Mouse (Mus musculus) neural tube, embryonic 14.5 days (tissue): ENCODE data around the gene Lhx6. TPM values are rescaled to one million over a fixed set of nuclear protein-coding genes. Genes with fewer than 3 reads are reported as not detected.

ENCODE experiments used
- ATAC-seq: fragments of 200-750 bp; cut with Nextera tagmentation; 2 replicates; pipeline ENCODE4 v1.8.0; 2017; ENCODE audit warnings: low read depth, mild to moderate bottlenecking, moderate TSS enrichment, moderate library complexity
- H3K27ac ChIP-seq: fragments of 300-500 bp; sonication (generic); 2 replicates; pipeline ENCODE4 v1.5.1; 2014; ENCODE audit warnings: low read depth, mild to moderate bottlenecking, control low read depth, low read length, moderate library complexity, mixed read lengths
- H3K27me3 ChIP-seq: fragments of 300-500 bp; sonication (generic); 2 replicates; pipeline ENCODE4 v1.6.1; 2014; ENCODE audit warnings: low read length; ENCODE audit not compliant: control insufficient read depth, insufficient read depth
- H3K36me3 ChIP-seq: fragments of 300-500 bp; sonication (generic); 2 replicates; pipeline ENCODE4 v1.6.1; 2014; ENCODE audit warnings: low read length, mixed read lengths; ENCODE audit not compliant: control insufficient read depth, insufficient read depth
- H3K4me1 ChIP-seq: fragments of 300-500 bp; sonication (generic); 2 replicates; pipeline ENCODE4 v1.6.1; 2014; ENCODE audit warnings: low read length; ENCODE audit not compliant: control insufficient read depth, insufficient read depth
- H3K4me2 ChIP-seq: fragments of 300-500 bp; sonication (generic); 2 replicates; pipeline ENCODE4 v1.6.1; 2014; ENCODE audit warnings: mild to moderate bottlenecking, low read depth, low read length, control low read depth
- H3K4me3 ChIP-seq: fragments of 300-500 bp; sonication (generic); 2 replicates; pipeline ENCODE4 v1.5.1; 2014; ENCODE audit warnings: low read depth, low read length, control low read depth, mixed read lengths
- H3K9ac ChIP-seq: fragments of 300-500 bp; sonication (generic); replicated peaks from 2 replicates; pipeline ENCODE4 v1.6.1; 2014; ENCODE audit warnings: low read depth, mild to moderate bottlenecking, control low read depth, low read length, mixed read lengths
- H3K9me3 ChIP-seq: fragments of 300-500 bp; sonication (generic); 2 replicates; pipeline ENCODE4 v1.6.1; 2016; ENCODE audit warnings: low read length; ENCODE audit not compliant: control insufficient read depth
- WGBS: fragments of 180-500 bp; shearing (Covaris S2); extraction: QIAGEN DNeasy Blood & Tissue Kit; methylation state at CpG from one replicate; pipeline ENCODE4 v1.1.7; 2014; 5-methylcytosine and 5-hydroxymethylcytosine counted together
- polyA plus RNA-seq: library from polyadenylated mRNA; unstranded; fragments of >200 nt; fragmentation: Nextera tagmentation; extraction: Ambion mirVana; gene quantifications from 2 replicates; pipeline ENCODE4 v1.2.1, GENCODE M21; 2014

Gene Lhx6
- polyA plus RNA-seq, 1 experiment from 2014 or later, result not detected

DNA sequence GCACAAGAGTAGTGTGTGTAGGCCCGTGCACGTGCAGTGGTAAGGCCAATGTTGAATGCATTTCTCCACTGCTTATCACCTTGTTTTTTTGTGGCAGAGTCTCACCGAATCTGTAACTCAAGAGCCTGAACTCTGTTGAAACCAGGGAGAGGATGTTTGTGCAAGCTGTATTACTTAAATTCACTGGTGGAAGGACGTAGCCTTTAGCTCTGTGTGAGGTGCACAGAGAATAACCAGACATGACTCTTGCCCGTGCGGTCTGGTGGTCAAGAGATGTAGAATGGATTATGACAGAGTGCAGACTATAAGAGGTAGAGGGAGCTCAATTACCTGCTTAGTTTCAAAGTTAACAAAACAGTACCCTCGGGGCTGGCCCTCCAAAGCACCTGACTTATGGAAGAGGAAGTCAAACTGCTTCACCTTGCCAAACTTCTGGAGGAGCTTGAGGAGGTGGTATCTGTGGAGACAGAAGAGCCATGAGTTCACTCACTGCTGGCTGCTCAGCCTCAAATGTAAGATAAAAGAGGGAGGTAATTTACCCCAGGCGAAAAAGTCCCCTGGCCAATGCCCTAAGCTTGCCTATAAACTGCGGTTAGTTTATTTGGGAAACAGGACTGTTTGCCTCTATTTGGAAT, 21.7 kb upstream of the Lhx6 start:
- H3K4me3 ChIP-seq, result no peak overlapping the region
- peaks cover 47% of the 10 kb centered on the region for H3K36me3 ChIP-seq
- no peak overlapping the region for H3K4me2 ChIP-seq
- H3K4me1 ChIP-seq, result no peaks in the 10 kb centered on the region
- WGBS, result 92% methylated on average over 9 of the region's 9 CpGs
- H3K27me3 ChIP-seq, result no peaks in the 10 kb centered on the region
- no peak for ATAC-seq
- no peaks in the 10 kb centered on the region for H3K9me3 ChIP-seq
- no peak overlapping the region for H3K27ac ChIP-seq
- H3K9ac ChIP-seq, result no peak overlapping the region

DNA sequence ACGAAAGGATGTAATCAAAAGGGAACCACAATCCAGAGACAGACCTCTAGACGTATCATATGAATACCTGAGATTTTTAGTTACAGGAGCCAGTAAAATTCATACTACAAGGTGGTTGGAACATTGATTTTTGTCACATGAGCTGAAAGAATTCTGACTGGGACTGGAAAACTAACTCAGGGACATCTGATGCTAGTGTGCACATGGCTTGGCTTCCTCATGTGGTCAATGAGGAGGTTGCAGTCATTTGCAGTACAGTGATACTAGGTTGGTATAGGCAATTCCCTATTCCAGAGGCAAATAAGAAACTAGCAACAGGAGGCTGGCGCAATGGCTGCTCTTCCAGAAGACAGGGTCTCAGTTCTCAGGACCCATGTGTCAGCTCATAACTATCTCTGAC, 7.4 kb upstream of the Lhx6 start:
- H3K9me3 ChIP-seq, result no peaks in the 10 kb centered on the region
- H3K4me3 ChIP-seq, result no peak overlapping the region
- peaks cover 4% of the 10 kb centered on the region for H3K27me3 ChIP-seq
- peaks cover 11% of the 10 kb centered on the region for H3K36me3 ChIP-seq
- no peak overlapping the region for H3K4me2 ChIP-seq
- no peak overlapping the region for H3K9ac ChIP-seq
- no peak overlapping the region for H3K27ac ChIP-seq
- H3K4me1 ChIP-seq, result no peaks in the 10 kb centered on the region
- ATAC-seq, result no peak
- 72% methylated on average over 3 of the region's 3 CpGs for WGBS

- H3K27me3 ChIP-seq, result peaks cover 24% of the 10 kb centered on the region
- WGBS, result 10% methylated on average over 7 of the region's 7 CpGs
Observed at GRCm38 (mm10) chr2:36108615-36109014, 3.4 kb upstream of the Lhx6 start.

GRCm38 (mm10) chr2:36104436-36104955, 712 bp downstream of the Lhx6 start:
- H3K4me2 ChIP-seq, result peak overlapping the region; percentile 45
- H3K9me3 ChIP-seq, result no peaks in the 10 kb centered on the region
- H3K9ac ChIP-seq, result no peak overlapping the region
- H3K36me3 ChIP-seq, result no peaks in the 10 kb centered on the region
- H3K4me1 ChIP-seq, result peaks cover 20% of the 10 kb centered on the region
- H3K4me3 ChIP-seq, result peak overlapping the region; percentile 24
- under 1% methylated on average over 32 of the region's 32 CpGs for WGBS
- no peak overlapping the region for H3K27ac ChIP-seq
- ATAC-seq, result no peak
- H3K27me3 ChIP-seq, result peaks cover 47% of the 10 kb centered on the region

More at GRCm38 (mm10) chr2:36108615-36109014, 3.4 kb upstream of the Lhx6 start:
- Histone ChIP-seq H3K27ac (no peak overlapping the region), H3K36me3 (no peaks in the 10 kb centered on the region), H3K9ac (no peak overlapping the region), H3K4me2 (no peak overlapping the region), H3K9me3 (no peaks in the 10 kb centered on the region), H3K4me3 (no peak overlapping the region), H3K4me1 (peaks cover 14% of the 10 kb centered on the region)
- no peak for ATAC-seq

- H3K4me3 ChIP-seq, result peak overlapping the region; percentile 24; the same call in 1 of the 2 replicates
- peaks cover 54% of the 10 kb centered on the region for H3K27me3 ChIP-seq
- no peak overlapping the region for H3K9ac ChIP-seq
- under 1% methylated on average over 37 of the region's 38 CpGs for WGBS
- H3K36me3 ChIP-seq, result no peaks in the 10 kb centered on the region
- no peaks in the 10 kb centered on the region for H3K9me3 ChIP-seq
- H3K4me1 ChIP-seq, result peaks cover 20% of the 10 kb centered on the region
- no peak overlapping the region for H3K27ac ChIP-seq
- H3K4me2 ChIP-seq, result peak overlapping the region; percentile 45; the same call in 1 of the 2 replicates
- no peak for ATAC-seq
Observed at GRCm38 (mm10) chr2:36103555-36104367, 1.4 kb downstream of the Lhx6 start.

DNA sequence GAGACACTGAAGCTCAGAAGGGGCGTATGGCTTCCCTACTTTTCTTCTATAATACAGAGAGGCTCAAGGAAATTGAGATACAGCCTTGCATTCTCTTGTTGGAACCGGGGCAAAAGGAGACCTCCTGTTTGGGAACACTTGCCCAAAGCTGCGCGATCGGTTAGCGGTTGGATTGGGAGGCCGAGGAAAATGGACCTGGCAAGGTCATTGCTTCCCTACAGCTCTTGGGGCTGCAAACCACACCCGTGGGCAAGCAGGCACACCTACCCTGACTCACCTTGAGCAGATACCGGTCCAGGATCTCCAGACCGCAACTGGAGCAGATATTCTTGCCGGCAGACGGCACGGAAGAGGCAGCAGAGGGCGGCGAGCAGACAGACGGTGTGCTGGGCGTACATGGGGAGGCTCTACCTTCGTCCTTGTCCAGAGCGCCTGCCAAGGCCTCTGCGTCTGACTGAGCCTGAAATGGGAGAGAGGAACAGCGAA, 2.1 kb downstream of the Lhx6 start:
- Histone ChIP-seq H3K27ac (no peak overlapping the region), H3K4me1 (peaks cover 20% of the 10 kb centered on the region), H3K36me3 (no peaks in the 10 kb centered on the region), H3K27me3 (peaks cover 60% of the 10 kb centered on the region), H3K9me3 (no peaks in the 10 kb centered on the region), H3K4me2 (no peak overlapping the region), H3K4me3 (0 out of 2 replicates have a peak overlapping the region, but pooled peaks have one; percentile 3), H3K9ac (no peak overlapping the region)
- 3% methylated on average over 21 of the region's 21 CpGs for WGBS
- ATAC-seq, result no peak

DNA sequence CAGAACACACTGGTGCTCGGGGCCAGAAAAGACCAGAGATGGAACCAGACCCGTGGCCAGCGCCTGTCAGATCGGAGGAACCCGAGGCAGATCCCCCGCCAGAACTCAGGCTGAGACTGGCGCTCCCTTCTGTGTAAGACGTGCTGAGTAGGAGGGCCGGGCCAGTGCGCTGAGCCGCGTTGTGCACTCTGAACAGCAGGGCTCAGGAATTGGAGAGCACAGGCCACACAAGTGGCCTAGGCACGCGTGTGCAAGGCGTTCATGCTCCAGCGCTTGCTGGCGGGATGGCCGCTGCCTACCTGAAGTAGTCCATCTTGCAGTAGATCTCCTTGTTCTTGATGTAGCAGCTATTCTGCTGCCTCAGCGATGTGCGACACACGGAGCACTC, 2.7 kb downstream of the Lhx6 start:
- peak; percentile 25; the same call in 1 of the 2 replicates for ATAC-seq
- H3K9me3 ChIP-seq, result no peaks in the 10 kb centered on the region
- peaks cover 20% of the 10 kb centered on the region for H3K4me1 ChIP-seq
- H3K27ac ChIP-seq, result no peak overlapping the region
- peaks cover 61% of the 10 kb centered on the region for H3K27me3 ChIP-seq
- H3K4me3 ChIP-seq, result 0 out of 2 replicates have a peak overlapping the region, but pooled peaks have one; percentile 3
- H3K9ac ChIP-seq, result no peak overlapping the region
- no peak overlapping the region for H3K4me2 ChIP-seq
- WGBS, result 1% methylated on average over 21 of the region's 21 CpGs
- H3K36me3 ChIP-seq, result no peaks in the 10 kb centered on the region

GRCm38 (mm10) chr2:36101866-36102558, 3.2 kb downstream of the Lhx6 start:
- no peak overlapping the region for H3K27ac ChIP-seq
- H3K4me2 ChIP-seq, result no peak overlapping the region
- no peaks in the 10 kb centered on the region for H3K36me3 ChIP-seq
- H3K9ac ChIP-seq, result no peak overlapping the region
- H3K9me3 ChIP-seq, result no peaks in the 10 kb centered on the region
- H3K27me3 ChIP-seq, result peaks cover 61% of the 10 kb centered on the region
- peaks cover 20% of the 10 kb centered on the region for H3K4me1 ChIP-seq
- no peak overlapping the region for H3K4me3 ChIP-seq
- WGBS, result 3% methylated on average over 28 of the region's 28 CpGs
- ATAC-seq, result no peak
